Mouse (Mus musculus) granulocyte monocyte progenitor cell, adult 5-6 weeks (primary cell): ENCODE measurements around the gene Amh. TPM values are rescaled to one million over a fixed set of nuclear protein-coding genes. Genes with fewer than 3 reads are reported as not detected.

Experiments used
- ATAC-seq: replicated peaks from 2 replicates; pipeline ENCODE4 v1.8.0; 2016; ENCODE audit warnings: mild to moderate bottlenecking, moderate TSS enrichment, inconsistent platforms; ENCODE audit not compliant: poor library complexity, severe bottlenecking
- total RNA-seq, 2 experiments: library from RNA; stranded (forward) in 1 of 2; stranded (reverse) in 1 of 2; fragments of 200-712, 200-1000 nt in 1 of 2; fragments of >200 nt in 1 of 2; fragmentation: Nextera tagmentation in 1 of 2; gene quantifications; 2 replicates each; pipeline ENCODE4 v1.2.3; 2014 to 2017

Gene Amh
- total RNA-seq, 2 experiments from 2014 or later, result 0.15 TPM; not detected in 1

DNA sequence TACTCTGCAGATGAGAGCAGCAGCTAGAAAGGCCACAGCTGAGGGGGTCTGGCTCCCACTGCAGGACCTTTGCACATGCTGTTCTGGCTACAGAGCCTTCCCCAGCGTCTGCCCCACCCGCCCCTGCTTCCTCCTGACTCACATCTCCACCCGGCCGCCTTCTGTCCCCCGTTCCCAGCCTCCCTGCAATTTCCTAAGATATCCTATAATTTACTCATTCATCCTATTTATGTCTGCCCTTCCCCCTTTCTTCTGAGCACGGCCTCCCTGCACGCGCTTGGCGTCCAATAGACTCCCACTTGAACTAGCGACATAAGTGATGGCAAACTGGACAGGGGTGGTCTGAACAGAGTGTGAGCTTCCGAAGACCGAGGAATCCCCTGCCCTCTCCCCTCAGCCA is 40.7 kb downstream of the Amh start:
- ATAC-seq, result no peak

GRCm38 (mm10) chr10:80848571-80848970 is 43.5 kb downstream of the Amh start:
- peak; percentile 91 for ATAC-seq

DNA sequence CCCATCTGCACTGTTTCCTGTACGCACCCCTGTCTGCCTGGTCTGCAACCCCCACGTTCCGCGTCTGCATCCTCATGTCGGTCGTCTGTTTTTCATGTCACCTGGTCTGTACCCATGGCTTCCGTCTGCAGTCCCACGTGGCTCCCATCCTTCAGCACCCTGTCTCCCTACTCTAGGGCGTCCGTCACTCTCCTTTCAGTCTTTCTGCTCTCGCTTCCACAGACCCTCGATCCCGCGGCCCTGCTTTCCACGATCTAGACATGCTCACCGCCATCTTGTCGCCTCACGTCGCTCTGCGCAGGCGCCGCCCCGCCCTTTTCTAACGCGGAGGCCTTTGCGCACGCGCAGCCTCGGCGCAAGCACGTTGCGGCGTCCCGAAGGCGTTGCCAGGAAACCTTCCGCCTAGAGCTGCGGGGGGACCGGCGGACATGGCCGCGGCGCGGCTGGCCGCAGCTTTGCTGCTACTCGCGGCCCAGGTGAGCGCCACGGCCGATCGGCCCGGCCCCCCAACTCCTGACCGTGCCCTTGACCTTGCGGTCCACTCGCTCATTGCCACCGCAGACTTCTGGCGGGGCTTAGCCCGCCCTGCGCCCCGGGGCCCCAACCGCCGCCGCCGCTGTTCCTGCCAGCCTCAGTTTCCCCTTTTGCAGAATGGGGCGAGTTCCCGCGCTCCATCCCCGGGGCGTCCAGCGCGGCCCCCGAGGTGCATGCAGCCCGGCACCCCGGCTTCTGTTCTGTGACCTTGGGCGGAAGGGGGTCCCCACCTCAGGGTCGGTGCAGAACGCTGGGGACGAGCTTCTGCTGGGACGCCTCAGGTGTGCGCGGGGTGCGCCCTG is 50.1 kb downstream of the Amh start, which contains the start of the genes Lsm7 and Sppl2b:
TSS of gene Lsm7 (minus strand) at position 297 of the 836 bp plus-strand sequence.
TSS of gene Sppl2b (plus strand) at position 363 of the 836 bp plus-strand sequence.
- ATAC-seq, result peak; percentile 75

GRCm38 (mm10) chr10:80855749-80856073 is 50.7 kb downstream of the Amh start:
- ATAC-seq, result no peak

DNA sequence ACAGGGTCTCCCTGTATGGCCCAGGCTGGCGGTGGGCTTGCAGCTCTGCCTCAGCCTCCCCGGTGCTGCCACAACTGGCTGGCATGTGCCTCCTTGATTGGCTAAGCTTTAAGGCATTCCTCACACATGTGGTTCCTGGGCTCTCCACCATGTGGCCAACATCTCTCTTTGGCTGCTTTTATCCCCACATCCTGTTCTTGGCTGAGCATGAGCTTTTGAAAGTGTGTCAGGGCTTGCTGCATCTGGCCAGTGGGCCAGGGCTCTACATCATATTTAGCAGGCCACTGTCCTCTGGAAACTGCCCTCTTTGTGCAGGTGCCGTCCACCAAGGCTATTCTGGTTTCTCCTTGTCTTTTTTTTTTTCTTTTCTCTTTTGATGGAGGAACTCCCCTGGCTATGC is 51.2 kb downstream of the Amh start:
- peak; percentile 64 for ATAC-seq

GRCm38 (mm10) chr10:80856908-80857307 is 51.9 kb downstream of the Amh start:
- ATAC-seq, result no peak

Other genes with a start within 250 kb of the Amh start
- 43.7 and 48.2 TPM in 2 replicates for gene Rexo1, start 243.7 kb upstream of the Amh start, total RNA-seq (2014; fragmentation: Nextera tagmentation)
- gene Rexo1, start 243.7 kb upstream of the Amh start, total RNA-seq (2017), result 17.5 and 28.8 TPM in 2 replicates
- gene Klf16, start 227.9 kb upstream of the Amh start, total RNA-seq (2014; fragmentation: Nextera tagmentation), result 9.3 and 10.1 TPM in 2 replicates
- gene Klf16, start 227.9 kb upstream of the Amh start, total RNA-seq (2017), result 2.8 and 6.8 TPM in 2 replicates
- gene Abhd17a, start 214.9 kb upstream of the Amh start, total RNA-seq (2014; fragmentation: Nextera tagmentation), result 27.7 and 36.2 TPM in 2 replicates
- gene Abhd17a, start 214.9 kb upstream of the Amh start, total RNA-seq (2017), result 24.2 and 33.5 TPM in 2 replicates
- 40.5 and 72.3 TPM in 2 replicates for gene Scamp4, start 202.4 kb upstream of the Amh start, total RNA-seq (2014; fragmentation: Nextera tagmentation)
- gene Scamp4, start 202.4 kb upstream of the Amh start, total RNA-seq (2017), result 10.7 and 11.4 TPM in 2 replicates
- gene Adat3, start 202.4 kb upstream of the Amh start, total RNA-seq (2014; fragmentation: Nextera tagmentation), result 0.79 TPM in 1 of 2 replicates, not detected in the other
- 0.34 and 0.67 TPM in 2 replicates for gene Adat3, start 202.4 kb upstream of the Amh start, total RNA-seq (2017)
- gene Gm49322, start 199.2 kb upstream of the Amh start, total RNA-seq (2014; fragmentation: Nextera tagmentation), result 3.1 TPM in 1 of 2 replicates, not detected in the other
- gene Gm49322, start 199.2 kb upstream of the Amh start, total RNA-seq (2017), result 0.39 TPM in 1 of 2 replicates, not detected in the other
- 47.7 and 65.2 TPM in 2 replicates for gene Csnk1g2, start 182.4 kb upstream of the Amh start, total RNA-seq (2014; fragmentation: Nextera tagmentation)
- gene Csnk1g2, start 182.4 kb upstream of the Amh start, total RNA-seq (2017), result 112 and 127 TPM in 2 replicates
- gene Btbd2, start 148.2 kb upstream of the Amh start, total RNA-seq (2014; fragmentation: Nextera tagmentation), result 26.1 and 34.6 TPM in 2 replicates
- gene Btbd2, start 148.2 kb upstream of the Amh start, total RNA-seq (2017), result 13.3 and 34.8 TPM in 2 replicates
- gene Mknk2, start 127.1 kb upstream of the Amh start, total RNA-seq (2014; fragmentation: Nextera tagmentation), result 49.2 and 63.3 TPM in 2 replicates
- 37.7 and 58.0 TPM in 2 replicates for gene Mknk2, start 127.1 kb upstream of the Amh start, total RNA-seq (2017)
- 34.1 and 37.2 TPM in 2 replicates for gene Mob3a, start 103.3 kb upstream of the Amh start, total RNA-seq (2014; fragmentation: Nextera tagmentation)
- gene Mob3a, start 103.3 kb upstream of the Amh start, total RNA-seq (2017), result 34.2 and 59.8 TPM in 2 replicates
- gene Izumo4, start 103.1 kb upstream of the Amh start, total RNA-seq (2014; fragmentation: Nextera tagmentation), result 9.0 and 17.3 TPM in 2 replicates
- gene Izumo4, start 103.1 kb upstream of the Amh start, total RNA-seq (2017), result 7.1 and 7.8 TPM in 2 replicates
- 43.2 and 47.8 TPM in 2 replicates for gene Ap3d1, start 63.0 kb upstream of the Amh start, total RNA-seq (2014; fragmentation: Nextera tagmentation)
- gene Ap3d1, start 63.0 kb upstream of the Amh start, total RNA-seq (2017), result 34.5 and 42.2 TPM in 2 replicates
- 41.6 and 52.6 TPM in 2 replicates for gene Dot1l, start 50.0 kb upstream of the Amh start, total RNA-seq (2014; fragmentation: Nextera tagmentation)
- gene Dot1l, start 50.0 kb upstream of the Amh start, total RNA-seq (2017), result 9.7 and 13.4 TPM in 2 replicates
- gene Sf3a2, start 7.0 kb upstream of the Amh start, total RNA-seq (2014; fragmentation: Nextera tagmentation), result 88.0 and 106 TPM in 2 replicates
- gene Sf3a2, start 7.0 kb upstream of the Amh start, total RNA-seq (2017), result 13.8 and 18.3 TPM in 2 replicates
- gene Plekhj1, start 6.6 kb upstream of the Amh start, total RNA-seq (2014; fragmentation: Nextera tagmentation), result 99.1 and 108 TPM in 2 replicates
- gene Plekhj1, start 6.6 kb upstream of the Amh start, total RNA-seq (2017), result 33.0 and 33.7 TPM in 2 replicates
- gene Jsrp1, start 8.3 kb downstream of the Amh start, total RNA-seq (2014; fragmentation: Nextera tagmentation), result not detected in 2 replicates
- gene Jsrp1, start 8.3 kb downstream of the Amh start, total RNA-seq (2017), result not detected in 2 replicates
- 1,332 and 1,363 TPM in 2 replicates for gene Oaz1, start 21.4 kb downstream of the Amh start, total RNA-seq (2014; fragmentation: Nextera tagmentation)
- gene Oaz1, start 21.4 kb downstream of the Amh start, total RNA-seq (2017), result 324 and 374 TPM in 2 replicates
- 0.21 TPM in 1 of 2 replicates, not detected in the other for gene Lingo3, start 38.8 kb downstream of the Amh start, total RNA-seq (2014; fragmentation: Nextera tagmentation)
- 0.15 TPM in 1 of 2 replicates, not detected in the other for gene Lingo3, start 38.8 kb downstream of the Amh start, total RNA-seq (2017)
- 207 and 210 TPM in 2 replicates for gene Lsm7, start 50.0 kb downstream of the Amh start, total RNA-seq (2014; fragmentation: Nextera tagmentation)
- gene Lsm7, start 50.0 kb downstream of the Amh start, total RNA-seq (2017), result 378 and 439 TPM in 2 replicates
- 15.2 and 20.9 TPM in 2 replicates for gene Sppl2b, start 50.0 kb downstream of the Amh start, total RNA-seq (2014; fragmentation: Nextera tagmentation)
- gene Sppl2b, start 50.0 kb downstream of the Amh start, total RNA-seq (2017), result 12.2 and 14.1 TPM in 2 replicates
- not detected in 2 replicates for gene Tmprss9, start 66.6 kb downstream of the Amh start, total RNA-seq (2014; fragmentation: Nextera tagmentation)
- not detected in 2 replicates for gene Tmprss9, start 66.6 kb downstream of the Amh start, total RNA-seq (2017)
- gene Timm13, start 95.7 kb downstream of the Amh start, total RNA-seq (2014; fragmentation: Nextera tagmentation), result 145 and 158 TPM in 2 replicates
- gene Timm13, start 95.7 kb downstream of the Amh start, total RNA-seq (2017), result 38.2 and 50.4 TPM in 2 replicates
- 24.9 and 35.1 TPM in 2 replicates for gene Lmnb2, start 113.0 kb downstream of the Amh start, total RNA-seq (2014; fragmentation: Nextera tagmentation)
- 56.2 and 62.8 TPM in 2 replicates for gene Lmnb2, start 113.0 kb downstream of the Amh start, total RNA-seq (2017)
- 20.1 and 21.5 TPM in 2 replicates for gene Gadd45b, start 124.8 kb downstream of the Amh start, total RNA-seq (2014; fragmentation: Nextera tagmentation)
- gene Gadd45b, start 124.8 kb downstream of the Amh start, total RNA-seq (2017), result 25.6 and 27.6 TPM in 2 replicates
- gene Gng7, start 209.7 kb downstream of the Amh start, total RNA-seq (2014; fragmentation: Nextera tagmentation), result 0.30 and 1.5 TPM in 2 replicates
- gene Gng7, start 209.7 kb downstream of the Amh start, total RNA-seq (2017), result 0.09 and 0.46 TPM in 2 replicates
- not detected in 2 replicates for gene Diras1, start 220.4 kb downstream of the Amh start, total RNA-seq (2014; fragmentation: Nextera tagmentation)
- gene Diras1, start 220.4 kb downstream of the Amh start, total RNA-seq (2017), result not detected in 2 replicates
- 3.1 and 5.9 TPM in 2 replicates for gene Slc39a3, start 232.2 kb downstream of the Amh start, total RNA-seq (2014; fragmentation: Nextera tagmentation)
- 4.3 and 5.3 TPM in 2 replicates for gene Slc39a3, start 232.2 kb downstream of the Amh start, total RNA-seq (2017)